Mouse (Mus musculus) spleen, adult 12 weeks (tissue): ENCODE results near the gene Pm20d2.

Experiments used
- DNase-seq: peaks from one replicate; pipeline ENCODE4 v3.0.0; 2022; ENCODE audit warnings: low spot score

Gene Pm20d2

GRCm38 (mm10) chr4:33189735-33190036, at the start of gene Pm20d2:
Gene Pm20d2, minus strand, starts transcription at chr4:33189737.
- DNase-seq = no peak

GRCm38 (mm10) chr4:33230881-33231280, 41.3 kb upstream of the Pm20d2 start:
- DNase-seq = no peak

- DNase-seq = no peak
These were observed 40.1 kb upstream of the Pm20d2 start for GRCm38 (mm10) chr4:33229639-33230038.

GRCm38 (mm10) chr4:33227164-33227563, 37.6 kb upstream of the Pm20d2 start:
- DNase-seq = no peak

GRCm38 (mm10) chr4:33224003-33224675, 34.6 kb upstream of the Pm20d2 start:
- no peak for DNase-seq

- DNase-seq = no peak
These were observed 32.3 kb upstream of the Pm20d2 start for GRCm38 (mm10) chr4:33221847-33222246.

- DNase-seq = peak; percentile 8
These were observed 19.6 kb upstream of the Pm20d2 start, which contains the start of gene Srsf12 for GRCm38 (mm10) chr4:33208881-33209841. Gene Srsf12, plus strand, starts transcription at chr4:33208991.

- DNase-seq = no peak
These were observed 18.0 kb upstream of the Pm20d2 start for GRCm38 (mm10) chr4:33207551-33207950.

GRCm38 (mm10) chr4:33204682-33205081, 15.1 kb upstream of the Pm20d2 start:
- DNase-seq = no peak

- DNase-seq = no peak
These were observed 8.6 kb upstream of the Pm20d2 start for GRCm38 (mm10) chr4:33198117-33198516.

GRCm38 (mm10) chr4:33188781-33189734, 479 bp downstream of the Pm20d2 start:
- peak; percentile 23 for DNase-seq

GRCm38 (mm10) chr4:33188164-33188563, 1.4 kb downstream of the Pm20d2 start:
- DNase-seq = no peak

GRCm38 (mm10) chr4:33183477-33183876, 6.1 kb downstream of the Pm20d2 start:
- no peak for DNase-seq

- no peak for DNase-seq
These were observed 37.2 kb downstream of the Pm20d2 start for GRCm38 (mm10) chr4:33152087-33153038.

GRCm38 (mm10) chr4:33149150-33149549, 40.4 kb downstream of the Pm20d2 start:
- no peak for DNase-seq

GRCm38 (mm10) chr4:33147825-33148224, 41.7 kb downstream of the Pm20d2 start:
- DNase-seq = peak; percentile 15

- DNase-seq = no peak
These were observed 42.8 kb downstream of the Pm20d2 start for GRCm38 (mm10) chr4:33146679-33147291.

- DNase-seq = no peak
These were observed 57.3 kb downstream of the Pm20d2 start, which contains the start of gene Gabrr1 for GRCm38 (mm10) chr4:33132221-33132620. Gene Gabrr1, plus strand, starts transcription at chr4:33132521.

- no peak for DNase-seq
These were observed 64.0 kb downstream of the Pm20d2 start for GRCm38 (mm10) chr4:33125409-33126084.

GRCm38 (mm10) chr4:33124493-33124892, 65.0 kb downstream of the Pm20d2 start:
- no peak for DNase-seq
